Mouse (Mus musculus) right cerebral cortex, postnatal 25 days (tissue): Measurements from ENCODE around the gene Myh9.

ENCODE experiments used
- DNase-seq: peaks from one replicate; pipeline ENCODE4 v3.0.0; 2022

Myh9 gene

DNA sequence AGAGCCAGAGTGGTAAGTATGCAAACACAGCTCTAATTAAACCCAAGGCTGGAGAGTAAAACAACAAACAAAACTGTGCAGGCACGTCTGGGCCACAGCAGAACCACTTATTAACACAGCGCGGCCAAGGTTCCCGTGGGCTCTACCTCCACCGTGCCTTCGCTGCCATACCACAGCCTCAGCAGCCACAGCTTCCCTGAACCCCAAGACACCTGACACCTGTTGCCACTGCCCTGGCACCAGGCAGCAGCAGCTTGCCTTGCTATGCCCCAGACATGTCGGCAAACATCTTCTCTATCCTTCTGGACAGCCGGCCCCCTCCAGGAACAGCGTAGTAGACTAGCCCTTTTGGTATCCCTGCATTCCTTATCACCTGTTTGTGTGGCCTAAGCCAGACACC lies 37.0 kb downstream of the Myh9 start:
- DNase-seq = no peak

DNA sequence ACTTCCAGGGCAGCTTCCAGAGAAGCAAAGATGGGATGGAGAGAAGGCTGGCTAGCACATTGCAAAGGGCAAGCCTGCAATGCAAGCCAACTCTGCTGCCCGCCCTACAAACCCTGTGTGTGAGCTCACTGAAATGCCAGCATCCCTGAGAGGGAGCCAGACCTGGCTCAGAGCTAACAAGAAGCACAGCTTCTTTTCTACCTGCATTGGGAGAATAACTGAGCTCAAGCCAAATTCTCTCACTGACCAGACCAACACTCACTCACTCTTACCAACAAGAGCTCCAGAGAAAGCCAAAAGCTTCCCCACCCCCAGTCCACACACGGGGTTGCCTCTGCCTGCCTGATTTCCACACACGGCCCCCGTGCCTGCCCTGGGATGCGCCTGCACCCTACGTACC lies 37.5 kb downstream of the Myh9 start:
- DNase-seq = no peak

DNA sequence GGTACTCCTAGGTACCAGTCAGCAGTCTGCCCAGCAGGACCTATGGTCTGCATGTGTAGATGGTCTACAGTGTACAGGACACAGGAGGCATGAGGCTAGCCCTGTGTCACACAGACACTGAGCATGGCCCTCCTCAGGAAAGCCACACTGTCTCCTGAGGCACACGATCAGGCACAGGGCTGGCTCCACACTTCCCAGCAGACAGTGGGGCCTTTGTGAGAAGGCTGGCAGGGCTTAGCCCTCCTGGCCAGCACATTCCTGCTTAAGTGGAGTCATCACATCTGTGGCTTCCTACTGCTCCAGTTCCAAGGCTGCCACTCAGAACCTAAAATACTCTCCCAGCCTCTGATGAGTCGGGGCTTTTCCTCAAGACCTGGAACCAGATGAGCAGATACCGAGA lies 38.2 kb downstream of the Myh9 start:
- DNase-seq = no peak

DNA sequence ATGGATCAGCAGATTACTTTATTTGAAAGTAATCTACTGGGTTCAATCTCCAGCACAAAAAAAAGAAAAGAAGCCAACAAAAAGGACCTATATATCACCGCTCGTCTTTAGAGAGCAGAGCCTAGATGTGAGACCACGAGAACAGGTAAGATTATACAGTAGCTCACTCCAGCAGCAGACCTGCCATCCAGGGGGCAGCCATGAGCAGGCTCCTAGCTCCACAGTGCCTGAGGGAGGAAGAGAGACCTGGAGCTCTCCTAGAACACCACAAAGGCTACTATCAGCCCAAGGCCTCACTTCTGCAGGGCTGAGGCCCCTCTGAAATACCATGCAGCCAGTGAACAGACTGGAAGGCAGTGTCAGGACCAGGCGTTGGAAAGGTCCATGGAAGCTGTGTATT lies 39.0 kb downstream of the Myh9 start:
- DNase-seq = no peak

DNA sequence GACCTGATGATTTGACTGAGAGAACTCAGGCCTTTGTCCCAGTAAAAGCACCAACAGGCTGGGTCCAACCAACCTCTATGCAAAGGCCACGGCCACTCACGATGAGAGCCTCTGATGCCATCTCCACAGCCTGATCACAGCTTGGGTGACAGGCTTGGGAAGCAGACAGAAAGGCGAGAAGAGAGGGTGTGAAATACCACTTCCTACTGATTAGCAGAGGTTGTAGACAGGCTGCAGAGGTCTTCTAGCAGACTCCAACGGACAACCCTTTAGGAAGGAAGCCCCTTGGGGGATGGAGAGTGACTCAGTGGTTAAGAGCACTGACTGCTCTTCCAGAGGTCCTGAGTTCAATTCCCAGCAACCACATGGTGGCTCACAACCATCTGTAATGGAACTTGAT lies 40.8 kb downstream of the Myh9 start:
- DNase-seq = no peak

DNA sequence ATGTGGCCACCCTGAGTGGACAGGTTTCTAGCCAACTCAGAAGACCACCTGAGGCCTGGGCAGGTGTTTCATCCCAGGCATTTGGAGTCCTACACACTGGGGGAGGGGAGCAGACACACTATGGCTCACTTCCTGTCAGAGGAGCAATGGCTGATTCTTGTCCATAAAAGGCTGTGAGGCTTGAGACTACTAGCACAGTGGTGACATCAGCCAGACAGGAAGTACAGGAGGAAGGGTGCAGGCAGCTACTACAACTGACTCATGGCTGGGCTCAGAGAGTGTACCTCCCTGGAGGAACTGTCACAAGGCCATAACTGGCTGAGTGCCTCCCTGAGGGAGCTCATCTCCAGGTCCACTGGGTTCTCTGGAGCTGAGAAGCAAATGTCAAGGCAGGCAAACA lies 41.5 kb downstream of the Myh9 start:
- DNase-seq = no peak

DNA sequence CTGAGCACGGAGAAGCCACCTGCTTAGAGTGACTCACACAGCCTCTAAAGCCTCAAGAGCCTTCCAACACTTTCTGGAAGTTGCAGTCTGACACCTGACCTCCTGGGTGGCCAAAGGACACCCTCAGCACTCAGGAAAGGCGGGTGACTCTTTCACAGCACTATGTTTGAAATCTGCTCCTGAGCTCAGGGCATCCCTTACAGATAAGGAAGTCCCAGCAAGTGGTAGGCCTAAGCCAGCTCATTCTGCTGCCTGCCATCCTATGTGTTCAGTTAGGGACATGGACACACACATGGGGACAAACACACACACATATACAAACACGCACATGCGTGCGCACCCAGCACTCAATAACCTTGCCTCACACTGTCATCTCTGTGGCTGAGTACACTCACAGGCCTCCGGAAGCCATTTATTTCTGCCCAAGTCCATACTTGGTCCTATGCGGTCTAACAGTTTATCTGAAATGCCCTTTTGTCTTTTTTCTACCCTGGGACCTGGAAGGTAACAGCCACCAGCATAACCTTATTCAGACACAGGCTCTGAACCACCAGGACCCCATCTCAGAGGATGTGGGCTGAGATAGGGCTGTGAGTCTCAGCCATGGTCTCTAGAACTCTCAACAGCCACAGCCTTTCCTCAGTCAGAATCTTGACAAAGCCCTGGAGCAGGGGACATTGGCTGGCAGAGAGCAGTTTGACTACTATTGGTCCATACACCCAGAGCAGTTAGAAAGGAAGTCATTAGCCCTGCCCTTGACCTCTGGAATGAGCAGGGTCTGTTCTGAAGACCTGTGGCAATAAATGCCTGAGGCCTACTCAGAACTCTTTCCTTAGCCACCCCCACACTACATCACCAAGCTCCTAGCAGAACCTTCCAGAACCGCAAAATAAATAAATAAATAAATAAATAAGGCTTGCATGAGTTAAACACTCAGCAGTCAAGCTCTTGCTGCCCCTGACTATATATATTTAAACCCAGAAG lies 42.2 kb downstream of the Myh9 start:
- no peak for DNase-seq

DNA sequence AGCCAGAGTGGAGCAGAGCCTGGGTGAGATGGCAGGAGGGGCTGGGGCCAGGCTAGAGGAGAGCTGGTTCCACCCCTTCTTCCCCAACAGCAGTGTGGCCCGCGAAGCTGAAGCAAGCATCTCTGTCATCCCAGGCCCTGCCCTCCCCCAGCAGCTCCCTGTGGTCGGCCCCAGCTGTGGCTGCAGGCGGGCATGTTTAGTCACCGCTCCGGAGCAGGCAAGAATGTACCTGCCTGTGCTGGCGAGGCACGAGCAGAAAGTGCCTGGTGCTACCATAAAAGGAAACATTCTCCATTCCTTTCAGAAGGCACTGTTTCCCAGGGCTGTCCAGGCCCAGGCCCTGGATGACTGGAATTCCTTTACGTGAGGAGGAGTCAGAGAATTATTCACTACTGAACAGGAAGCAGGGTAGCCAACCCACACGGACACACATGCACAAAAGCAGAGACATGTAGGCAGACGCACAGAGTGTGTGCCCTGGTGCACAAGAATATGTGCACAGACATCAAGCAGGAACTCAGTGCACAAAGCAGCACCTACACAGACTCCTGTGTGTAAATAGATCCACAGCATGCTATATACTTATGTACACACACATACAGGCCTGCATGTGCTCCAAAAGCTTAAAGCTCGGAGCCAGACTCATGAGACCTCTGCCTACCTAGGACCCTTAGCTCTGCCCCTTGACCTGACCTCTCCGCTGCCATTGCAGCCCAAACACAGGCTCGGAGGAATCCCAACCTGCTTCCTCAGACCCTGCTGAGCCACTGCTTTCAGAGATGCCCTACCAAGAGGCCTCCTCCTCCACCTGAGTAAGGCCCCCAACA lies 43.1 kb downstream of the Myh9 start:
- peak; percentile 62 for DNase-seq

DNA sequence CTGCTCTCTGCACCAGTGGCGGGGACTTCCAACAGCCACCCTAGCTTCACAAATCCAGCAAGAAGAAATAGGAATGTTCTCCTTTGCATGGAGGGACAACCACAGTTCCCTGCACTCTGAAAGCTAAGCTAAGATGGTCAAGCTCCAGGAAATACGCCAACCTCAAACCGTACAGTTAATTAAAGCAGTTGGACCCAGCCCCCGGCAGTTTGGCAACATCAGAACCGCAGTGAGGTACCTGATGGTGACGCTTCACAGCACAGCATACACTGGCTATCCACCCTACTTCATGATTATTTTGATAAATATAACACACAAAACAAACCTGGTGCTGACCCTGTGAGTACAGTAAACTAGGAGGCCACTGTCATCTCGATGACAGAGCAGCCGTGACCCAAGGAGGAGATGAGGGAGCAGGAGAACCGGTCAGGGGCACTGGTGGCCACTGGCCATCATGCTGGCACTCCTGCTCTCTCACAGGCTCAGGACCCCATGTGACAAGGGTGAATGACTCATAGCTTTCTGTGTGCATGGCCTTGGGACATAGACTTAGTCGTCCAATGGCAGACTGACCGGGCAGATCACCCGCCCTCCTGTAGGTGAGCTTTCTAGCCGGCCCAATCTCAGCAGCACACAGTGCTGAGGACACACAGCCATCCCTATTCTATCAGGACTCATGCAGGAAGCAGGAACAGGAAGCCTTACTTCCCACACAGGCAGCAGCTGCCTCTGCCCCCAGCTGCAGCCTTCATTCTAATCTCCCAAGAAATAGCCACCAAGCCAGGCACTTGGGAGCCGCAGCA lies 44.2 kb downstream of the Myh9 start:
- no peak for DNase-seq

DNA sequence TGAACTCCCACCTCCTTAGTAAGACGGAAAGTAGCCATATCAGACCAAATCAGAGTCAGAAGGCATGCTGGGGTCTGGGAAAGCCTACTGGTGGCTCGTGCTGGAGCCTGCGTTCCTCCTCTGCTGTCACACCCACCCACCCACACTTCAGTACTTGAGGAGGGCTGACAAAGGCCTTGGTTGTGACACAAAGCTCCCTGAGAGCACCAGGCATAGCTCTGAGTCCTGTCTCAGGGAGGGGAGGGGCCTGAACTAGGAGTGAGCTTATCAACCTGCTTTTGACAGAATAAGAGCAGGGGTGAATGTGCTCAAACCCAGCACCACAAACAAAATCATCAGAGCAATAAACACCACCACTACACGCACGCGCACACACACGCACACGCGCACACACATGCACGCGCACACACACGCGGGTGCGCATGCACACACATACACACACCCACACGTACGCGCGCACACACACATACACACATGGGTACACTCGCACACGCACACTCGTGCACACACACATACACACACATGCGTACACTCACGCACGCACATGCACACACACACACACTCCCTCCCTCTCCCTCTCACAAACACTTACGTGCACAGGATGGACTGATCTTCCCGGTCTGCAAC lies 45.5 kb downstream of the Myh9 start:
- DNase-seq = no peak

DNA sequence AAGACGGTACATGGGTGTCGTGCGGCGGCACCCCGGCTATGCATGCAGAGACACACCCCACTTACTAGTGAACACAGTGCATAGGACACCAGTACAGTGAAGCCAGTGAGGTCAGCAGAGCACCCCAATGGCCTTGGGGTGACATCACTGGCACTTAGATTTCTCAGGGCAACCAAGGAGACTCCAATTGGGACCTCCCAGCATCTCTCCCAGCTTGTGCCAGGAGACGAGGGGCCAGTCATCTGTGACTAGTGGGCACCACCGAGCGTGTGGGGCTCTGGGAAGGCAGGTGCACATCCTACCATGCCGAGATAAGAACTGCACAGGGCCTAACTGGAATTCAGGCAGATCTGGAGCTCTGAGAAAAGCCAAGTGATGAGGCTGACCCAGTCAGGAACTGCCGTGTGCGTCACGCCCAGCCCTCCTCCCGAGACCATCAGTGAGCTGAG lies 47.0 kb downstream of the Myh9 start:
- DNase-seq = no peak

DNA sequence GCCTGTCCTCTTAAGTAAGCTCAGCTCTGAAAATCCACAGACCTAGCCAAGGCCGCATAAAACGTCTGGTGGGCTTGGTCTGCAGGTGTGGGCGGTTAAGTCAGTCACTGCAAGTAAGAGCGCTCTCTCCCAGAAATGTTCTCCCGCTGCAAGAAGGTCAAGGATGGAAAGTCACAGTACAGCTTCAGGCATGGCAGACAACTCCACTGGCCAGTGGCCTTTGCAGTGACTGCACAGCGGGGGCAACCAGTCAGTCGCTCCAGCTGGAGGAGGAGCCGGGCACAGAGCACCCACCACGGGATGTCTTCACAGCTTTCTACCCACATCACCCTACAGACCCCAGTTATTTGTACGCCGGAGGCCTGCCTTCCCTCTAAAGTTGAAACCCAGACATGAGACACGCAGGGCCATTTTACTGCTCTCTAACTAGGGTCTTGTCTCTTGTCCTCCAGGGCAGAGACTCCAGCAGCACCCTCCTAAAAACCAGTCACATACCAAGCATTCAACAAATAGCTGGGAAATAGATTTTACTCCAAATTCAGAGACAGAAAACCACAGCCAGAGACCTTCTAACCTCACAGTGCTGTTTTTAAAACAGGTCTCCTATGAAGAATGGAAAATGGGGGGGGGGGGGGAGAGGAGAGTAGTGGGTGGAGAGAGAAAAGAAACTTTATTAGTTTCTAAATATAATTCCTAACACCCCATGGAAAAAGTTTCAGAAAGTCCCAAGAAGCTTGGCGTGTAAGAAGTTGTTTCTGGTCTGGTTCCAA lies 47.7 kb downstream of the Myh9 start:
- DNase-seq = no peak

DNA sequence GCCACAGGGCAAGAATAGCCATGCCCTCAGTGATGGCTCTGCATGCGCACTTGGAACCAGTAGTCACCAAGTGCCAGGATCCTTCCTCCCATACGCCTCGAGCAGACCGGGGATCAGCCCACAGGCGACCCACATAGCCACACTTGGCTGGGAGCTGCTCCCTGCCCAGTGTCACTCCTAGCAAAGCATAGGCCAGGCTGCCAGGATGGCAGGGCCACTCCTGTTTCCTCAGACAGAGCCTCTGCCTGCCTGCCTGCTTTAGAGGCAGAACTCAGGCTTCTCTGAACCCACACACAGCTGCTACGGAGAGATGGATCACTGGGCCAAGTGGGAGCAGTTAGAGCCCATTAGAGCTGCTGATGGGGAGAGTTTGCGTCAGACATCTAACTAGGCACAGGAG lies 48.4 kb downstream of the Myh9 start:
- DNase-seq = peak; percentile 60

DNA sequence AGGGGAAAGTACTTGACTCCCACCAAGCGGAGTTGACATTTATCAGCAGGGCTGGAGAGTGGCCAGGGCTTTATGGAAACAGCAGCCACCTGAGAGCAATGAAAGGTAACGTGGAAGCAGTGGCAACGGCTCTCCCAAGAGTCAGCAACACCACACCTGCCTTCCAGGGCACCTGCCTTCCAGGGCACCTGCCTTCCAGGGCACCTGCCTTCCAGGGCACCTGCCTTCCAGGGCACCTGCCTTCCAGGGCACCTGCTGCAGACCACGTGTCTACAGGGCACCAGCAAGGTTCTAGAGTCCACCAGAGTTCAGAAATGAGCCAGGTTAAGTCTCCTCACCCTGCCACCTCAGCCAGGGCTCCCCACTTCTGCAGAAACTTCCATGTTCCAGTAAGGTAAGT lies 48.9 kb downstream of the Myh9 start:
- no peak for DNase-seq

DNA sequence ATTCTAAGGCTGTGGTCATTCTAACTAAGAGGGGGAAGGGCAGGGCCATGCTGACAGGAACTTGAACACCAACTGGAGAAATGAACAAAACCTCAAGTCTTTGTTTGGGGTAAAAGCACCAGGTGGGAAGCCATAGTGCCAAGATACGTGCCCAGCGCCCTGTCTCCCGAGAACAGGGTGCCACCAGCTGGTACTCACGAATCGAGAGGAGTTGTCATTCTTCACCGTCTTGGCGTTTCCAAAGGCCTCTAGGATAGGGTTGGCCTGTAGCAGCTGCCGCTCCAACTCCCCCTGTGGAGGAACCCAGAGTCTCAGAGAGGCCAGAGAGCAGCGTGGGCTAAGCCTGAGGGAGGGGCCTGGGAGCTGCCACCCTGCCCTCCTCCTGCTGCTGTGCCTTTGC lies 49.9 kb downstream of the Myh9 start:
- DNase-seq = no peak

DNA sequence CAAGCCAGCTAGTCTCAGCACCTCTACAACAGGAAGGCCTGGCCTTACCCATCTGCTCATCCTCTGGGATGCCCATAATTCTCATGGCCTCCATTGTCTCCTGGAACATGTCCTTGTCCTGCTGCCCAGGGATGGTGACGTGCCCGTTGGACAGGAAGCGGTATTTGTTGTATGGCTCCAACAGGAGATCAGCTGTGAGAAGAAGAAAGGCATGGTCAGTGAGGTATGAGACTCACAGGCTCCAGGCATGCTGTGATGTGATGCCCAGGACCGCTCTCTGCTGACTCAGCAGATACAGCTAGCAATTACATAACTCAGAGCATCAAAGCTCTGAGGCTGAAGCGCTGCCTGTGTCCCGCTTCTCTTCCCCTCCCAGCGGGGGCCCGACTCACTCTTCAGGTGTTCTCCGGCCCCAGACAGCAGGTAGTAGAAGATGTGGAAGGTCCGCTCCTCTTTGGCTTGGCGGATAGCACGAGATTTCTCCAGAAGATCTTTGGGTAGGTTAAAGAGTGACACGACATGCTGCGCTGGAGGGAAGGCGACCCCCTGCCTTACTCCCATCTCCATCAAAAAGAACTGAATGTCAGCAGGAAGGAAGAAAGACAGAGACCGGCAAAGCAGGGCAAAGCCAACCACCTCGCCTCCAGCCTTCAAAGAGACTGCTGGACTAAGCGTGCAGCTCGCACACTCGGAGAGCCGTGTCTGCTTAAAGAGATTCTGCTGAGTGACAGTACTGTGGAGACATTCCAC lies 51.1 kb downstream of the Myh9 start:
- no peak for DNase-seq

DNA sequence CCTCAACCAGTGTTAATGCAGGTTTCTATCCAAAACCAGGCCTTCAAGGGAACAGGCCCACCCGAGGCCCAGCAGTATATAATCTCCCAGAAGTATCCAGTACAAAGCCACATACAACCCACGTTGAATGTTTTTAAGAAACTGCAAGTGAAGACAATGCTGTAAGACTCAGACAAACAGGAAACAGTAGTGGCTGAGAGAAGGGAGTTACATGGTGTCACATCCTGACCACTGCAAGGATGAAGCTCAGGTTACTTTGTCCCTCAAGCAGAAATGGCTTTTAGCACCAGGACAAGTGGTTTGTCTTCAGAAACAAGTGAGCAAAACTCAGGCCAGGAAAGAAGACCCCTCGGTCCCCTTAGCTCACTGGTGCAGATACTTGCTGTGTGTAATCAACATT lies 52.8 kb downstream of the Myh9 start:
- DNase-seq = no peak

DNA sequence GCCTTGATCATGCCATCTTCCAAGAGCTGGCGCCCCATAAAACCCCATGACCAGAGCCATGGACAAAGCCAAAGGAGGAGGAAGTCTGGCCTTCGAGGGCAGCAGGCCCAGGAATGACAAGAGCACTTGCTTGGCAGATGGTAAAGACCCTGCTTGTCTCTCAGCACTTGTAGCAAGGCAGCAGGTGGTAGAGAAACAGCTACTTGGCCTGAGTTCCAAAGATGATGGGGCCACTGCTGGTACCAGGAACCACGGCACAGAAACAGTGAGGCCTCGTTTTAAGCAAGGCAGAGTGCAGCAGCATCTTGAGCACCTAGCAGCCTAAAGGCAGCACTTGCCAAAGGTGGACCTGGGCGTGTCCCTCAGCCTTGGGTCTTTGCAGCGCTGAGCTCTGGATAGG lies 53.6 kb downstream of the Myh9 start:
- no peak for DNase-seq

DNA sequence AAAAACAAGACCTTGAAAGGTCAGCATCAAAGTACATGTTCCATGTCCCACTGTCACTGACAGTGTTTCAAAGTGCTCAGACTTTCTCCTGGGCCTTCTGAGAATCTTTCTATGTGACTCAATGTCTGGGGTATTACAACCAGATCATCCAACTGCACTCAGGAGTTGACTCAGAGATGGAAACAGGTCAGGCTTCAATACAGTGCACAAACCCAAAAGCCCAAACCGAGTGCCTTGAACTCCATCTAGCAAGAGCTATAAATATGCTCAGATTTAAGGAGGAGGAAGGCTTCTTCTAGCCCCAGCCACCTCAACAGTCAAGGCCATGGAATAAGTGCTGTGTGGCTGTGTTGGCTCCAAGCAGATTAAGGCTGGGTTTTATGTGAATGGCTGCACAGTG lies 56.2 kb downstream of the Myh9 start:
- DNase-seq = no peak

DNA sequence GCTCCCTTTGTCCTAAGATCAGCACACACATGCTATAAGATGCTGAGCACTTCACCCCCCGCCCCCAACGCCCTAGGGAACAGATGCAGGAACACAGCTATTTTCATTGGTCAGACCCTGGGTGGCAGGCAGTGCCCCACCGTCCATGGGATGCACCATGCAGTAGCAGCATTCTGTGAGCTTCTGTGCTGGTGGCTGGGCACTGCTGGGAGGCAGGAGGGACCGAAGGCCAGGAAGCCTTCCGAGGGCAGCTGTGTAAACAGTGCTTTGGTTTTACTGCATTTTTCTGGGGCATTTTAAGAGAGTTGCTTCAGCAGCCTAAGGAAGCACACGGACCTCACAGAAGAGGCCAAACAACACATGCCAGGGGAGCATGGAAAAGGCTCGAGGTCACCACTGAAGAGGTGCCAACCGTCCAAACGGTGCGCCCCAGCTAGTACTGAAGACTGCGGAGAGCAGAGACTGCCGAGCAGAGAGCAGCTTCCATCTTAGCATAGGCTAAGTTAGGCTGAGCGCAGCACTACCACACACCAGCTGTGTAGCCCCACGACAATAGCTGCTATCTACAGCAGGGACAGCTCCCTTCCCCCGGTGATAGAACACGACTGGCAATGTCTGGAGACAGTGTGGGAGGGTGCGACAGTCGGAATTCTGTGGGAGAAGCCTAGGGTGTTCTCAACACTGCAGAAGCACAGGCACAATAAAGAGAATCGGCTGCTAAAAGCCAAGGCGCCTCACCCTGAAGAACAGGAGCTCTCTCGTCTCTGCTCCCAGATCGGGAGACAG lies 57.7 kb downstream of the Myh9 start:
- peak; percentile 77 for DNase-seq
